Mouse (Mus musculus) naive thymus-derived CD4-positive, alpha-beta T cell, adult 2 months (primary cell): ENCODE measurements around the gene Riok2.

Experiments
- DNase-seq: peaks from one replicate; pipeline ENCODE4 v3.0.0-alpha.2; 2011; ENCODE audit warnings: low read depth

The Riok2 gene

GRCm38 (mm10) chr17:17408137-17408536, 34.0 kb downstream of the Riok2 start:
- DNase-seq: no peak

GRCm38 (mm10) chr17:17408720-17409478, 34.8 kb downstream of the Riok2 start:
- no peak for DNase-seq

GRCm38 (mm10) chr17:17409601-17410000, 35.5 kb downstream of the Riok2 start:
- DNase-seq: no peak

GRCm38 (mm10) chr17:17411443-17411842, 37.3 kb downstream of the Riok2 start:
- no peak for DNase-seq

- no peak for DNase-seq
Measured at GRCm38 (mm10) chr17:17412176-17412575, 38.1 kb downstream of the Riok2 start.

- DNase-seq: no peak
Measured at GRCm38 (mm10) chr17:17414206-17414605, 40.1 kb downstream of the Riok2 start.

- DNase-seq: peak; percentile 28
Measured at GRCm38 (mm10) chr17:17424609-17425307, 50.6 kb downstream of the Riok2 start.

- DNase-seq: no peak
Measured at GRCm38 (mm10) chr17:17425308-17425813, 51.3 kb downstream of the Riok2 start.

- DNase-seq: no peak
Measured at GRCm38 (mm10) chr17:17425906-17426305, 51.8 kb downstream of the Riok2 start.

GRCm38 (mm10) chr17:17428888-17429287, 54.8 kb downstream of the Riok2 start:
- DNase-seq: no peak

GRCm38 (mm10) chr17:17433679-17434078, 59.6 kb downstream of the Riok2 start:
- DNase-seq: no peak

GRCm38 (mm10) chr17:17438576-17439191, 64.6 kb downstream of the Riok2 start:
- DNase-seq: no peak

- peak; percentile 47 for DNase-seq
Measured at GRCm38 (mm10) chr17:17441876-17442498, 67.9 kb downstream of the Riok2 start.

GRCm38 (mm10) chr17:17444297-17444886, 70.3 kb downstream of the Riok2 start:
- peak; percentile 23 for DNase-seq
